Mouse (Mus musculus) embryonic facial prominence, embryonic 12.5 days (tissue): ENCODE data around the gene Sgms2. TPM values are rescaled to one million over a fixed set of nuclear protein-coding genes. Genes with fewer than 3 reads are reported as not detected.

ENCODE experiments used
- ATAC-seq: fragments of 200-750 bp; cut with Nextera tagmentation; 2 replicates; pipeline ENCODE4 v1.8.0; 2017; ENCODE audit not compliant: insufficient number of reproducible peaks, insufficient read depth, low FRiP score, low TSS enrichment
- H3K27ac ChIP-seq: fragments of 300-500 bp; sonication (generic); 2 replicates; pipeline ENCODE4 v1.5.1; 2016; ENCODE audit warnings: mild to moderate bottlenecking
- H3K27me3 ChIP-seq: fragments of 300-500 bp; sonication (generic); 2 replicates; pipeline ENCODE4 v1.6.1; 2016; ENCODE audit warnings: mild to moderate bottlenecking, moderate library complexity
- H3K36me3 ChIP-seq: fragments of 300-500 bp; sonication (generic); 2 replicates; pipeline ENCODE4 v1.6.1; 2016; ENCODE audit warnings: mild to moderate bottlenecking
- H3K4me1 ChIP-seq: fragments of 300-500 bp; sonication (generic); 2 replicates; pipeline ENCODE4 v1.6.1; 2016
- H3K4me2 ChIP-seq: fragments of 300-500 bp; sonication (generic); replicated peaks from 2 replicates; pipeline ENCODE4 v1.6.1; 2016; ENCODE audit warnings: mild to moderate bottlenecking, moderate library complexity
- H3K4me3 ChIP-seq: fragments of 300-500 bp; sonication (generic); 2 replicates; pipeline ENCODE4 v1.5.1; 2016; ENCODE audit warnings: mild to moderate bottlenecking
- H3K9ac ChIP-seq: fragments of 300-500 bp; sonication (generic); 2 replicates; pipeline ENCODE4 v1.6.1; 2016; ENCODE audit warnings: mild to moderate bottlenecking, moderate library complexity
- H3K9me3 ChIP-seq: fragments of 300-500 bp; sonication (generic); 2 replicates; pipeline ENCODE4 v1.6.1; 2016; ENCODE audit warnings: mild to moderate bottlenecking, moderate library complexity
- WGBS: fragments of 180-500 bp; shearing (Covaris S2); methylation state at CpG from one replicate; pipeline ENCODE4 v1.1.7; 2016; 5-methylcytosine and 5-hydroxymethylcytosine counted together
- polyA plus RNA-seq: library from polyadenylated mRNA; unstranded; fragments of >200 nt; fragmentation: Nextera tagmentation; extraction: Ambion mirVana; gene quantifications from 2 replicates; pipeline ENCODE4 v1.2.1, GENCODE M21; 2016

Sgms2 gene
- polyA plus RNA-seq, 1 experiment from 2014 or later = 3.2 TPM

DNA sequence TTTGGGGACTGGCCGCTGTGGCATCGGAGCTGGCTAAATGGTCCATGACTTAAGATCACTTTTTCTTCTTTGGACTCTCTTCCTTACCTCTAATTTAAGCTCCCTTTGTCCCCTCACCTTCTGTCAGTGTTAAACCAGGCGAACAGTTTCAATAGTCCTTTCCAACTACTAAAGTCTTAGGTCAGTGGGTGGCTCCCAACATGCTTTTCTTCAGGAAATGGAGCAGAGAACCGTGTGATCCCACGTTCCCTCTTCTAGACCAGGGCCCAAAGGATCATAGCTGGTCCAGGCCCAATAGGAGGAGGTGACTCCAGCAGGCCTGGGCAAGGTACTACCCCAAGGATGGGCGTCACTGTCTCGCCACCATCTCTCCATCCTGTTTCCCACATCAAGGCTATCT is 7.6 kb downstream of the Sgms2 start:
- Histone ChIP-seq H3K9ac (no peak overlapping the region), H3K27ac (no peak overlapping the region), H3K4me3 (no peak overlapping the region), H3K4me2 (no peak overlapping the region), H3K9me3 (no peaks in the 10 kb centered on the region), H3K27me3 (peaks cover 13% of the 10 kb centered on the region), H3K4me1 (no peaks in the 10 kb centered on the region), H3K36me3 (no peaks in the 10 kb centered on the region)
- no peak for ATAC-seq
- 79% methylated on average over 7 of the region's 7 CpGs for WGBS

DNA sequence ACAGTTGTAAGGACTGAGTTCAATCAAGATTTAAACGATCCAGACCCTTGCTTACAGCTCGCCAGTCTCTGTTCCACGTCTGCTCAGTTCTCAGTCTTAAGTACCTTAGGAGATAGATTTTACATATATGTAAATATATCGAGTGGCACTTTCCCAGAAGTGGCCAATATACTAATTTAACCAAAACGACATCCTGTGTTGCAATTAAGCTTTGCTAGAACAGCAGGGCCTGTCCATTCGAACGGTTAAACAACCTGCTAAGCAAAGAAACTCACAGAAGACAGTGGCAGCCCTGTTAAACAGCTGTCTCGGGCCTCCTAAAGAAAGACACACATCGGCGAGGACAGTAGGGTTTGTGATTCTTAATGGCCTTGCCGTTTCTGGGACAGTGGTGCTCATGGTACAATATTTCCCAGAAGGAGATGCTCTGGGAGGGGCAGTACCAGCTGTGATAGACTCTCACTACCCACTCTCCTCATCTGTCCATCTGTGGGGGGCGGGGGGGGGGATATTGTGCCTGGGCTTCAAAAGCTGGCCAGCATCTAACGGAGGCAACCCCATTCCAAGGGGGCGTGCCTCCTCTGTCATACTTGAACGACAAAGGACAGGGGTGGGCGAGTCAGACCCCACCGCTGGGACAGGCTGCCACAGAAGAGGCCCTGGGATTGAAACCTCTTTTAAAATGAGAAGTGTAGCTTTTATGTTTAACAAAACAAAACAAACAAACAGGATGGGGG is 9.1 kb downstream of the Sgms2 start:
- no peaks in the 10 kb centered on the region for H3K9me3 ChIP-seq
- H3K27ac ChIP-seq = no peak overlapping the region
- H3K9ac ChIP-seq = no peak overlapping the region
- no peak overlapping the region for H3K4me2 ChIP-seq
- 67% methylated on average over 17 of the region's 17 CpGs for WGBS
- H3K4me3 ChIP-seq = no peak overlapping the region
- 0 out of 2 replicates have a peak, but pooled peaks cover 3% of the 10 kb centered on the region for H3K27me3 ChIP-seq
- H3K36me3 ChIP-seq = no peaks in the 10 kb centered on the region
- no peaks in the 10 kb centered on the region for H3K4me1 ChIP-seq
- no peak for ATAC-seq

DNA sequence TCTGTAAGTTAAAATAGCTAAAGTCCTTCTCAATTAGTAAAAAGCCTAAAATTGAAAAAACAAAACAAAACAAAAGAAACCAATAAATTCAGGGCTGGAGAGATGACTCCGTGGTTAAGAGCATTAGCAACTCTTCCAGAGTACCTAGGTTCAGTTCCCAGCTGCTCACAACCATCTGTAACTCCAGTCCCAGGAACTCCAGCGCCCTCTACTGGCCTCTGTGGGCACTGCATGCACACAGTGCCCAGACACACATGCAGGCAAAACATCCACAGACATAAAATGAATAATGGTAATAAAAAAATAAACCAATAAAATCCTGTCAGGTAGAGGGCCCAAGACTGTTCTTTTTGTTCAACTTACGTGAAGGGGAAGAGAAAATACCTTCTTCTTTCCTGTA is 10.6 kb downstream of the Sgms2 start:
- H3K4me3 ChIP-seq = no peak overlapping the region
- no peak overlapping the region for H3K9ac ChIP-seq
- ATAC-seq = no peak
- 62% methylated on average over 3 of the region's 3 CpGs for WGBS
- H3K4me2 ChIP-seq = no peak overlapping the region
- H3K27me3 ChIP-seq = no peaks in the 10 kb centered on the region
- no peaks in the 10 kb centered on the region for H3K4me1 ChIP-seq
- H3K27ac ChIP-seq = no peak overlapping the region
- no peaks in the 10 kb centered on the region for H3K9me3 ChIP-seq
- no peaks in the 10 kb centered on the region for H3K36me3 ChIP-seq

DNA sequence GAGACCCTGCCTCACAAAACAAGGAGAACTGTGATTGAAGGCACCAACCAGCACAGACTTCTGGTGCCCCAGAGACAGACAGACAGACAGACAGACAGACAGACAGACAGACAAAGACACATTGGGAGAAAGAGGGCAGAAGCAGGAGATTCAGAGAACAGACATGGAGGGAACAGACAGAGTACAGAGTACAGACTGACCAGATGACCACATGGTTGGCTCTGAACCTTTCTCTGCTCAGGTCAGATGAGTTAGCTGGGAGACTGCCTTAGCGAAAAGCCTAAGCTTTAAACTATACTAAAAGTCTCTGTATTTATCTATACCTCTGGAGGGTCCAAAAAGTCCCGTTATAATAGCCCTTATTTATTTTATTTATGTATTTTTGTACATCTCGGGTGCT is 11.8 kb downstream of the Sgms2 start:
- Histone ChIP-seq H3K27ac (no peak overlapping the region), H3K4me1 (no peaks in the 10 kb centered on the region), H3K4me2 (no peak overlapping the region), H3K27me3 (no peaks in the 10 kb centered on the region), H3K9me3 (no peaks in the 10 kb centered on the region), H3K9ac (no peak overlapping the region), H3K4me3 (no peak overlapping the region), H3K36me3 (no peaks in the 10 kb centered on the region)
- ATAC-seq = no peak
- WGBS = 83% methylated on average over 3 of the region's 3 CpGs

DNA sequence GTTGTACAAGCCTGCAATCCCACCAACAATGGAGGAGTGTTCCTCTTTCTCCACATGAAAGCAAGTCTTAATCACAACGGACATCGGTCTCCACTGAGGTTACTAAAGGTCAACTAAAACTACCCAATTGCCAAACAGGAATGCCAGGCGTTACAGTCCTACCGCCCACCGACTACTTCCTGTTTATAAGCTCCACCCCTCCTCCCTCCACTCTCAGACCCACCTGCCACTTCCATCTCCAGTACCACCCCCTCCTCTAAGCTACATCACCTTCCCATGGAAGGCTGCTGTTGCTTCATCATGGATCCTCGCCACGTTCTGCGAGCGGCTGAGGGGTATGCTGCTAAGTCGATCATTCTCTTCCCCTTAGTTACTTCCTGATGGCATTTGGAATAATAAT is 15.2 kb downstream of the Sgms2 start:
- Histone ChIP-seq H3K4me1 (peaks cover 8% of the 10 kb centered on the region; the same call in 1 of the 2 replicates), H3K4me3 (no peak overlapping the region), H3K36me3 (no peaks in the 10 kb centered on the region), H3K9ac (no peak overlapping the region), H3K4me2 (no peak overlapping the region), H3K27me3 (no peaks in the 10 kb centered on the region), H3K9me3 (no peaks in the 10 kb centered on the region), H3K27ac (no peak overlapping the region)
- WGBS = 92% methylated on average over 10 of the region's 10 CpGs
- ATAC-seq = no peak

DNA sequence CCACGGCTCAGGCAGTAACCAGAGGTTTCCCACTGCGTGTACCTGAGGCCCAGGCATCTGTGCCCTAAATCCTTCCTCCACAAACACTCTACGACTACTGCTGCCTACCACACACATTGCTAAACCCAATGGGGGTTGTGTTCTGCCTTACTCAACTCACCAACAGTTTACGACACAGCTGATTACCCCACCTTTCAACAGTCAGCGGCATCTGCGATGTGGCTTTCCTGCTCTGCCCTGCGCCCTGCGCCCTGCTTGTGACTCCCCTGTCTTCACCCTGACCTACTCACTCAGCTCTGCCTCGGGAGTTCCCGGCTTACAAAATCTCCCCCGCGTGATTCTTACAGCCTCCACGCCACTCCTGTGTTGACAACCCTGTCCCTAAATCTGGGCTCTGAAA is 16.7 kb downstream of the Sgms2 start:
- 77% methylated on average over 13 of the region's 13 CpGs for WGBS
- no peak overlapping the region for H3K27ac ChIP-seq
- H3K9me3 ChIP-seq = no peaks in the 10 kb centered on the region
- H3K4me3 ChIP-seq = no peak overlapping the region
- H3K27me3 ChIP-seq = no peaks in the 10 kb centered on the region
- H3K4me1 ChIP-seq = peaks cover 8% of the 10 kb centered on the region; the same call in 1 of the 2 replicates
- H3K4me2 ChIP-seq = no peak overlapping the region
- H3K9ac ChIP-seq = no peak overlapping the region
- no peaks in the 10 kb centered on the region for H3K36me3 ChIP-seq
- no peak for ATAC-seq

DNA sequence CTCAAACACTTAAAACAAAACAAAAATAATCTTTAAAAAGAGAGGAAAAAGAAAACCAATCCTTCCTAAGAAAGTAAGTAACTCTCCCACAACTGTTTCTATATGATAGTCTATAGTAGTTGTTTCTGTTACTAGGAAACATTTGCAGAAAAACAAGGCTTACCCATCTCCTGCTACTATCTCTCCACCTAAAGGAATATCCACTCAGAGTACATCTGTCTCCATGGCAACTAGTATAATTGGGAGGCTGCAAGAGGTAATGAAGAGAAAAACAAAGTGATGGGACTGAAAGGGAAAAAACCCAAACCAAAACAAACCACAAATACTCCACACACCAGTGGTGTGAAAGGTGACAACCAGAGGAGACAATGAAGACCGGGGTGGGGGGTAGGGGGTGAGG is 17.7 kb downstream of the Sgms2 start:
- Histone ChIP-seq H3K9ac (no peak overlapping the region), H3K36me3 (no peaks in the 10 kb centered on the region), H3K9me3 (no peaks in the 10 kb centered on the region), H3K4me1 (peaks cover 8% of the 10 kb centered on the region; the same call in 1 of the 2 replicates), H3K27ac (no peak overlapping the region), H3K4me3 (no peak overlapping the region), H3K27me3 (no peaks in the 10 kb centered on the region), H3K4me2 (no peak overlapping the region)
- no CpG with 5 or more reads among the region's 1 CpGs for WGBS
- ATAC-seq = no peak

DNA sequence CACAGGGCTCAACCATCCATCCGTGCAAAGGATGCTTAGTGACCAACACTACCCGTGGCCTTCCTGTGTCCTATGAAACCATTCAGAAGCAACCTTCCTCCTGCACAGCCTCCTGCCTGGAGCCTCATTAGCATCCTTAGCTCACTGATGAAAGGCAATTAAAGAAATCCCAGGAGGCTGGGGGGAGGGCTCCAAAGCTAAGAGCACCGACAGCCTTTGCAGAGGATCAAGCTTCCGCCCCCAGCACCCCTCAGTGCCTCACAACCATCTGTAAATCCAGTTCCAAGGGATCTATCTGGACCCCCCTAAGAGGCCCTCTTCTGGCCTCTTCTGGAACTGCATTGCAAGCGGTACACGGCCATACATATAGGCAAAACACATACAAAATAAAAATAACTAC is 19.4 kb downstream of the Sgms2 start:
- no peak overlapping the region for H3K4me2 ChIP-seq
- WGBS = 47% methylated on average over 6 of the region's 6 CpGs
- no peaks in the 10 kb centered on the region for H3K36me3 ChIP-seq
- no peak overlapping the region for H3K9ac ChIP-seq
- H3K9me3 ChIP-seq = no peaks in the 10 kb centered on the region
- H3K4me3 ChIP-seq = no peak overlapping the region
- H3K4me1 ChIP-seq = peaks cover 8% of the 10 kb centered on the region; the same call in 1 of the 2 replicates
- H3K27me3 ChIP-seq = no peaks in the 10 kb centered on the region
- ATAC-seq = no peak
- H3K27ac ChIP-seq = no peak overlapping the region

DNA sequence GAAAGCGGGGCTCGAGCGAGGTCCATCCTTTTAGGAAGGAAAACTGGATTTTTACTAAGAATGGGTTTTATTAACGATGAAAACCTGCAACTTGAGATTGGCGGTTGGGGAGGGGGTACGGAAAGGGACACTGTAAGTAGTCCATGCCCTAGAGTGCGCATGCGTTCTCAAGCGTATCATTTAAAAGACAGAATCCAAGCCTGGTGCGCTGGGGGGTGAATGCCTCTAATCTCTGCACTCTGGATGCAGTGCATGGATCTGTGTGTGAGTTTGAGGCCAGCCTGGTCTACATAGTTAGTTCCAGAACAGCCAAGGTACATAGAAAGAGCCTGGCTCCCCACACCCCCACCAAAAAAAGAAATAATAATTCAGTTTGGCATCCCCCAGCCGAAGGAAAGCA is 19.8 kb downstream of the Sgms2 start:
- H3K27ac ChIP-seq = no peak overlapping the region
- no peaks in the 10 kb centered on the region for H3K9me3 ChIP-seq
- no peak for ATAC-seq
- no peaks in the 10 kb centered on the region for H3K27me3 ChIP-seq
- H3K36me3 ChIP-seq = no peaks in the 10 kb centered on the region
- H3K9ac ChIP-seq = no peak overlapping the region
- H3K4me1 ChIP-seq = peaks cover 8% of the 10 kb centered on the region; the same call in 1 of the 2 replicates
- H3K4me3 ChIP-seq = no peak overlapping the region
- H3K4me2 ChIP-seq = no peak overlapping the region
- WGBS = 72% methylated on average over 11 of the region's 11 CpGs

DNA sequence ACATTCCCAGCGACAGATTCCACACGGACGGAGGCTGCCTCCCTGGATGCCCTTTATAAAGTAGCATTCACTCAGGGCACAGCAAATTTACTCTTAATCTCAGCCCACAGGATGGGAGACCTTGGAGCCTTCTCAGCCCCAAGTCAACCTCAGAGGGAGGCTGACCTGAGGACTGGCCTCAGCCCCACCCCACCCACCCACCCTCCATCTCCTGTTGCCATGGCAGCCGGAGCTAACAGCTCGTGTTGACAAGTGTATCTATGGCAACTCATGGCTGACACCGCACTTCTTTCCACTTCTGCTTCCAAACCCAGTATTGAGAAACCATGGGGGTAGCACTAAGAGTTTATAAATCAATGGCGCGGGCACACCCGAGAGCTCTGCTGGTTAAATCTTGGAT is 20.4 kb downstream of the Sgms2 start:
- 49% methylated on average over 9 of the region's 9 CpGs for WGBS
- no peak for ATAC-seq

DNA sequence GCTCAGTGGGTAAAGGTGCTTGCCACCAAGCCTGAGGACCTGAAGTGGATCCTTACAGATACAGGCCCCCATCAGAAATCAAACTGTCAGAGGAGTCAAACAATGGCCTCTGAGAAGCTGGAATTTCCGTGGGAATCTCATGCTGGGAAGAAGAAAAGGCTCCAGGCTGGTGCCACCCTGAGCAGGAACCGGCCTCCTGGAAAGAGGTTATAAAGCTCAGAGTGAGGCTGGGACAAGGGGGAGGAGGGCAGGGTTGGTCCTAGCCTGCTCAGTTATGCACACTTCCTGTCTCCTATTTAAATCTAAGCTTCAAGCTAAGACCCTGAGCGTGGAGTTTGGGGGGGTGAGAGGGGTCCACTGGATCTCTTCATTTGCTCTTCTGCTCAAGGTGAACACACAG is 21.6 kb downstream of the Sgms2 start:
- no peak overlapping the region for H3K4me3 ChIP-seq
- no peak for ATAC-seq
- H3K36me3 ChIP-seq = no peaks in the 10 kb centered on the region
- no peaks in the 10 kb centered on the region for H3K9me3 ChIP-seq
- H3K27ac ChIP-seq = no peak overlapping the region
- no peaks in the 10 kb centered on the region for H3K27me3 ChIP-seq
- no peak overlapping the region for H3K9ac ChIP-seq
- H3K4me2 ChIP-seq = no peak overlapping the region
- H3K4me1 ChIP-seq = peaks cover 8% of the 10 kb centered on the region; the same call in 1 of the 2 replicates
- 23% methylated on average over 3 of the region's 3 CpGs for WGBS

More for the DNA sequence above, 20.4 kb downstream of the Sgms2 start:
- no peaks in the 10 kb centered on the region for H3K27me3 ChIP-seq
- peaks cover 8% of the 10 kb centered on the region; the same call in 1 of the 2 replicates for H3K4me1 ChIP-seq
- no peak overlapping the region for H3K4me2 ChIP-seq
- H3K27ac ChIP-seq = no peak overlapping the region
- H3K9me3 ChIP-seq = no peaks in the 10 kb centered on the region
- H3K9ac ChIP-seq = no peak overlapping the region
- no peak overlapping the region for H3K4me3 ChIP-seq
- H3K36me3 ChIP-seq = no peaks in the 10 kb centered on the region

DNA sequence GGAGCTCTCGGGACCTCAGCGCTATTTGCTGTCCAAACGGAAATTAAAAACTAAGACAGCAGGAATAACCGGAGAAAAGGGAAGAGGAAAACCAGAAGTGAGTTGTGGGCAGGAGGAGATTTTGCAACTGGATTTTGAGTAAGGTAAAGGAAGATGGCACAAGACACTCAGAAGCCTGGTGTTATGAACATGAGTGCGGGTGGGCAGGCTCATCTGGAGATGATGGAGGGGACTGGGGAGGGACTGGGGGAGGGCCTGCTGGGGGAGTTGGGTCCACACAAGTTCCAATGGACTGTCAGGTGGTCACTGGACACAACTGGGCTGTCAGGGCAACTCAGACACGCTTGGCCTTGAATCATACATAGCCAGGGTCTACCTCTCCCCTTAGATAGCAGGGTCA is 24.8 kb downstream of the Sgms2 start:
- no peak for ATAC-seq
- no peak overlapping the region for H3K9ac ChIP-seq
- 82% methylated on average over 6 of the region's 6 CpGs for WGBS

More for the DNA sequence above, 24.8 kb downstream of the Sgms2 start:
- Histone ChIP-seq H3K9me3 (no peaks in the 10 kb centered on the region), H3K4me1 (0 out of 2 replicates have a peak, but pooled peaks cover 1% of the 10 kb centered on the region), H3K27ac (no peak overlapping the region), H3K4me2 (no peak overlapping the region), H3K4me3 (no peak overlapping the region), H3K27me3 (no peaks in the 10 kb centered on the region), H3K36me3 (no peaks in the 10 kb centered on the region)
